Mouse (Mus musculus): ENCODE measurements around the gene Ap1s1.

- TF ChIP-seq CTCF (IDR thresholded peaks at IDR 0.05; ENCODE audit: borderline replicate concordance, insufficient read depth, low read depth, low read length) (no peak), POLR2A (IDR thresholded peaks at IDR 0.05; ENCODE audit: borderline replicate concordance, insufficient read depth, low read length) (no peak)
Observed at GRCm38 (mm10) chr5:137039453-137039852, 6.5 kb downstream of the Ap1s1 start.
